ENCODE assay signal across 8 mouse cellular contexts in genomic region chr1:131097700-131098094, GRCm38 (mm10). TPM values are rescaled to one million over a fixed set of nuclear protein-coding genes. Genes with fewer than 3 reads are reported as not detected.
DNase-seq lines count a peak whose midpoint lies in the region; ATAC-seq and TF ChIP-seq lines count a peak whose summit lies in the region.

Mapkapk2 (minus strand) TSS chr1:131097826.

- peak; percentile 96 for ATAC-seq in embryonic facial prominence, embryonic 14.5 days (ENCODE audit: low read depth)

- no peaks in the 10 kb centered on the region for H3K27me3 ChIP-seq in embryonic facial prominence, embryonic 14.5 days (replicated peaks; ENCODE audit: control insufficient read depth, insufficient read depth, low read length)
- H3K27me3 ChIP-seq in liver, adult 2 months (ENCODE audit: control insufficient read depth, insufficient read depth, low read length) = no peaks in the 10 kb centered on the region
- no peaks in the 10 kb centered on the region for H3K27me3 ChIP-seq in myocyte (ENCODE audit: control insufficient read depth, insufficient read depth, insufficient read length)
- no peaks in the 10 kb centered on the region for H3K27me3 ChIP-seq in splenic B cell, adult 2 months (ENCODE audit: control insufficient read depth, insufficient read depth, low read length, poor library complexity, severe bottlenecking)

- H3K36me3 ChIP-seq in embryonic facial prominence, embryonic 14.5 days (ENCODE audit: control insufficient read depth, insufficient read depth, low read length) = no peaks in the 10 kb centered on the region
- no peaks in the 10 kb centered on the region for H3K36me3 ChIP-seq in liver, adult 2 months (ENCODE audit: control insufficient read depth, insufficient read depth, low read length)
- H3K36me3 ChIP-seq in myocyte (ENCODE audit: control insufficient read depth, insufficient read depth) = no peaks in the 10 kb centered on the region
- H3K36me3 ChIP-seq in splenic B cell, adult 2 months (ENCODE audit: control insufficient read depth, insufficient read depth, low read length, poor library complexity, severe bottlenecking) = no peaks in the 10 kb centered on the region

- H3K9me3 ChIP-seq in embryonic facial prominence, embryonic 14.5 days (ENCODE audit: control insufficient read depth, low read length) = no peaks in the 10 kb centered on the region

- H3K27ac ChIP-seq in embryonic facial prominence, embryonic 14.5 days (replicated peaks; ENCODE audit: low read depth, low read length) = peak within 1 kb of the TSS; percentile 92
- peak within 1 kb of the TSS; percentile 81 for H3K27ac ChIP-seq in liver, adult 2 months (replicated peaks; ENCODE audit: insufficient read depth, low read depth, low read length)

- H3ac ChIP-seq in myocyte (ENCODE audit: control insufficient read depth, insufficient read length) = peak within 1 kb of the TSS; percentile 58

- peak within 1 kb of the TSS; percentile 95 for H3K9ac ChIP-seq in embryonic facial prominence, embryonic 14.5 days (ENCODE audit: low read depth, low read length)
- H3K9ac ChIP-seq in liver, adult 2 months (ENCODE audit: low read depth, low read length) = peak within 1 kb of the TSS; percentile 85

- peak within 1 kb of the TSS; percentile 87 for H3K4me2 ChIP-seq in embryonic facial prominence, embryonic 14.5 days (ENCODE audit: low read depth, low read length)
- H3K4me2 ChIP-seq in myocyte (ENCODE audit: low read depth) = peak within 1 kb of the TSS; percentile 98

- 0% methylated on average over 18 of the region's 32 CpGs for WGBS in embryonic facial prominence, embryonic 14.5 days
- WGBS in liver, adult 2 months = under 1% methylated on average over 26 of the region's 32 CpGs

- peaks cover 12% of the 10 kb centered on the region for H3K4me1 ChIP-seq in embryonic facial prominence, embryonic 14.5 days (ENCODE audit: control insufficient read depth, insufficient read depth, low read length)
- H3K4me1 ChIP-seq in liver, adult 2 months (ENCODE audit: control insufficient read depth, insufficient read depth, low read length) = peaks cover 26% of the 10 kb centered on the region

- DNase-seq in 416B (ENCODE audit: low read depth) = peak; percentile 97
- peak; percentile 80 to 90 for DNase-seq in adrenal gland, postnatal 4 days (ENCODE audit: low spot score in 2 of 2)
- DNase-seq in embryonic facial prominence, embryonic 14.5 days (ENCODE audit: low spot score) = peak; percentile 97
- DNase-seq in heart, adult 8-10 months (ENCODE audit: low spot score) = peak; percentile 91
- peak; percentile 92 for DNase-seq in kidney, adult 9 months
- peak; percentile 85 for DNase-seq in liver, adult 2 months (ENCODE audit: extremely low read depth, low read depth, low spot score)
- DNase-seq in splenic B cell, adult 2 months (ENCODE audit: low read depth, low spot score) = peak; percentile 94

- H3K4me3 ChIP-seq in embryonic facial prominence, embryonic 14.5 days (ENCODE audit: low read depth, low read length) = peak within 1 kb of the TSS; percentile 86
- peak within 1 kb of the TSS; percentile 98 for H3K4me3 ChIP-seq in liver, adult 2 months (ENCODE audit: insufficient read depth, low read depth, low read length)
- H3K4me3 ChIP-seq in myocyte = peak within 1 kb of the TSS; percentile 96

- TF ChIP-seq POLR2A in liver, adult 2 months (IDR thresholded peaks at IDR 0.05; ENCODE audit: extremely low read depth, insufficient read depth, low read length) = peak; percentile 97
- peak; percentile 95 for TF ChIP-seq POLR2A in myocyte (IDR thresholded peaks at IDR 0.05; ENCODE audit: insufficient read length, low read depth)

- peaks cover 34% of the 10 kb centered on the region for H3K79me2 ChIP-seq in liver, adult 2 months (ENCODE audit: control insufficient read depth, insufficient read depth, low read length)
- H3K79me2 ChIP-seq in myocyte (ENCODE audit: control insufficient read depth, insufficient read depth) = peaks cover 45% of the 10 kb centered on the region

- TF ChIP-seq CTCF in liver, adult 2 months (IDR thresholded peaks at IDR 0.05; ENCODE audit: low read depth, low read length) = no peak

TF ChIP-seq in myocyte, 11 proteins besides CTCF, POLR2A, EP300 and RAD21:
- peak in 1 of 3 experiments; percentile 6 for TF ChIP-seq MYOD1 (IDR thresholded peaks at IDR 0.05; ENCODE audit: control insufficient read depth in 1 of 3, insufficient read length in 2 of 3, low read depth in 2 of 3)
- no peak for TF ChIP-seq MYOG (IDR thresholded peaks at IDR 0.05; ENCODE audit: control insufficient read depth in 1 of 3, insufficient read depth in 1 of 3, insufficient read length in 2 of 3, low read depth in 2 of 3)
- TF ChIP-seq POLR2AphosphoS2 (IDR thresholded peaks at IDR 0.05; ENCODE audit: insufficient read length, low read depth) = peak; percentile 93
- no peak for TF ChIP-seq USF1 (IDR thresholded peaks at IDR 0.05; ENCODE audit: low read depth)
- TF ChIP-seq TCF12 (IDR thresholded peaks at IDR 0.05; ENCODE audit: insufficient read depth, poor library complexity, severe bottlenecking) = no peak
- TF ChIP-seq SRF (IDR thresholded peaks at IDR 0.05; ENCODE audit: control insufficient read depth, insufficient read length, low read depth) = peak; percentile 17
- TF ChIP-seq REST (IDR thresholded peaks at IDR 0.05; ENCODE audit: insufficient read depth, insufficient read length) = no peak
TF ChIP-seq in myocyte: peak in this region for 3.

RNA-seq across cellular contexts. Expression of gene Mapkapk2, which starts in this region (rescaled TPM):
- total RNA-seq in adrenal gland, postnatal 4 days (2021) = 100 to 1,000 TPM; 152 to 160 TPM
- polyA plus RNA-seq in embryonic facial prominence, embryonic 14.5 days (2014; fragmentation: Nextera tagmentation; extraction: Ambion mirVana) = 47.8 and 48.0 TPM in 2 replicates
- 100 to 1,000 TPM; 303 to 326 (median 315) TPM for total RNA-seq in heart, adult 8-10 months (2022)
- 29.5 and 30.0 TPM in 2 replicates for total RNA-seq in liver, adult 2 months (2014; rRNA removed)
- 45.1 and 45.4 TPM in 2 replicates for polyA plus RNA-seq in liver, adult 2 months (2012; rRNA removed)
- 123 TPM for polyA plus RNA-seq in myocyte (2012; fragmentation: generic; extraction: Trizol)

Comparison
In these comparisons a context has a peak if more than half of its experiments do, and no peak if none do; other contexts are left out.
1. Peak in every context shown above with its lines: DNase-seq, ATAC-seq, H3K4me3 ChIP-seq and H3K27ac ChIP-seq.